Mouse (Mus musculus) v-Abl transformed pro-B cells (cell line): ENCODE data around the gene Srsf3.

Experiments
- in situ Hi-C, 2 experiments: fragments of 400-800 bp; cut with MboI; formaldehyde crosslinking; loops; one replicate each; pipeline ENCODE4 v1.15.1; 2025; ENCODE audit not compliant: unreplicated experiment in 2 of 2

Srsf3 gene

GRCm38 (mm10) chr17:29016705-29017104, 15.7 kb upstream of the Srsf3 start:
- in situ Hi-C loops: loop anchor here in 1 of 2 experiments (10.0 kb wide), 1 partner anchor 82 kb away; no protein-coding TSS in a partner anchor

- in situ Hi-C loops: loop anchor here in 1 of 2 experiments (10.0 kb wide), 1 partner anchor 84 kb away; no protein-coding TSS in a partner anchor
Observed at GRCm38 (mm10) chr17:29018292-29018984, 14.0 kb upstream of the Srsf3 start.

GRCm38 (mm10) chr17:29019391-29019790, 13.0 kb upstream of the Srsf3 start:
- in situ Hi-C loops: loop anchor here in 1 of 2 experiments (10.0 kb wide), 1 partner anchor 85 kb away; no protein-coding TSS in a partner anchor

- in situ Hi-C loops: no loop called here
Observed at GRCm38 (mm10) chr17:29020444-29020843, 12.0 kb upstream of the Srsf3 start.

GRCm38 (mm10) chr17:29022230-29022819, 10.1 kb upstream of the Srsf3 start:
- in situ Hi-C loops: no loop called here

- in situ Hi-C loops: no loop called here
Observed at GRCm38 (mm10) chr17:29023346-29023745, 9.1 kb upstream of the Srsf3 start.

GRCm38 (mm10) chr17:29024047-29024892, 8.2 kb upstream of the Srsf3 start:
- in situ Hi-C loops: no loop called here

GRCm38 (mm10) chr17:29024896-29025565, 7.4 kb upstream of the Srsf3 start:
- in situ Hi-C loops: loop anchor here (25.0 kb wide), 2 partner anchors 337 to 487 kb away; partner anchors contain the start of gene Fgd2 (in 1 of the 2)

- in situ Hi-C loops: loop anchor here (25.0 kb wide), 2 partner anchors 335 to 485 kb away; partner anchors contain the start of gene Fgd2 (in 1 of the 2)
Observed at GRCm38 (mm10) chr17:29026652-29027356, 5.6 kb upstream of the Srsf3 start.

- in situ Hi-C loops: loop anchor here (10.0 to 25.0 kb wide), 3 partner anchors 332 to 482 kb away; partner anchors contain the start of gene Fgd2 (in 2 of the 2)
Observed at GRCm38 (mm10) chr17:29030321-29031034, 1.9 kb upstream of the Srsf3 start.

GRCm38 (mm10) chr17:29031085-29031711, 1.2 kb upstream of the Srsf3 start:
- in situ Hi-C loops: loop anchor here (10.0 to 25.0 kb wide), 3 partner anchors 331 to 481 kb away; partner anchors contain the start of gene Fgd2 (in 2 of the 2)

- in situ Hi-C loops: loop anchor here (10.0 to 25.0 kb wide), 3 partner anchors 330 to 480 kb away; partner anchors contain the start of gene Fgd2 (in 2 of the 2)
Observed at GRCm38 (mm10) chr17:29031771-29032273, 606 bp upstream of the Srsf3 start.

- in situ Hi-C loops: loop anchor here (10.0 to 25.0 kb wide), 3 partner anchors 329 to 479 kb away; partner anchors contain the start of gene Fgd2 (in 2 of the 2)
Observed at GRCm38 (mm10) chr17:29033569-29034061, 1.2 kb downstream of the Srsf3 start.

GRCm38 (mm10) chr17:29034264-29034663, 1.8 kb downstream of the Srsf3 start:
- in situ Hi-C loops: loop anchor here (10.0 to 25.0 kb wide), 3 partner anchors 328 to 478 kb away; partner anchors contain the start of gene Fgd2 (in 2 of the 2)

- in situ Hi-C loops: loop anchor here (10.0 to 25.0 kb wide), 3 partner anchors 327 to 477 kb away; partner anchors contain the start of gene Fgd2 (in 2 of the 2)
Observed at GRCm38 (mm10) chr17:29035506-29035905, 3.1 kb downstream of the Srsf3 start.

- in situ Hi-C loops: loop anchor here (10.0 to 25.0 kb wide), 3 partner anchors 323 to 473 kb away; partner anchors contain the start of gene Fgd2 (in 2 of the 2)
Observed at GRCm38 (mm10) chr17:29039351-29039750, 6.9 kb downstream of the Srsf3 start.

GRCm38 (mm10) chr17:29041632-29042031, 9.2 kb downstream of the Srsf3 start:
- in situ Hi-C loops: loop anchor here (10.0 to 25.0 kb wide), 3 partner anchors 321 to 473 kb away; partner anchors contain the start of gene Fgd2 (in 1 of the 2)
